Comparison of ENCODE assay signal across 8 mouse cellular contexts in genomic region chr11:72440965-72441664, GRCm38 (mm10). TPM values are rescaled to one million over a fixed set of nuclear protein-coding genes. Genes with fewer than 3 reads are reported as not detected.
DNase-seq lines count a peak whose midpoint lies in the region; ATAC-seq lines count a peak whose summit lies in the region.

Mybbp1a (plus strand) TSS chr11:72441355.

- peaks cover 8% of the 10 kb centered on the region for H3K27me3 ChIP-seq in megakaryocyte, embryonic 14.5 days (replicated peaks)

- peak; percentile 98 for DNase-seq in ZHBTc4 (ENCODE audit: low read depth, low spot score)
- peak; percentile 97 to 98 for DNase-seq in gastrocnemius, adult 8-10 months (ENCODE audit: low spot score in 2 of 2)
- peak; percentile 83 for DNase-seq in hindlimb bud, embryonic 11.5 days (ENCODE audit: extremely low spot score, low read depth, low spot score)
- peak; percentile 97 to 98 for DNase-seq in left cerebral cortex, adult 8-10 months (ENCODE audit: low spot score in 2 of 2)
- DNase-seq in right cerebral cortex, postnatal 10 days (ENCODE audit: low spot score in 2 of 2), result peak; percentile 98 to 99
- DNase-seq in urinary bladder, postnatal 25 days (ENCODE audit: low spot score), result peak; percentile 98

- H3K4me3 ChIP-seq in megakaryocyte, embryonic 14.5 days (replicated peaks), result peak within 1 kb of the TSS; percentile 97

- peaks cover 42% of the 10 kb centered on the region for H3K36me3 ChIP-seq in megakaryocyte, embryonic 14.5 days (replicated peaks; ENCODE audit: low read length)

- peaks cover 55% of the 10 kb centered on the region for H3K4me1 ChIP-seq in megakaryocyte, embryonic 14.5 days

- H3K9me3 ChIP-seq in megakaryocyte, embryonic 14.5 days, result no peaks in the 10 kb centered on the region

- ATAC-seq in common myeloid progenitor, adult 5-6 weeks (replicated peaks; ENCODE audit: low read depth, poor library complexity, severe bottlenecking), result peak; percentile 94

RNA-seq across cellular contexts. Expression of gene Mybbp1a, which starts in this region (rescaled TPM):
- 138 and 260 TPM in 2 replicates for total RNA-seq in common myeloid progenitor, adult 5-6 weeks (2017)
- total RNA-seq in gastrocnemius, adult 8-10 months (2022), result 10 to 100 TPM; 54.6 to 66.0 (median 57.1) TPM
- 10 to 100 TPM; 48.1 to 54.6 (median 51.3) TPM for total RNA-seq in left cerebral cortex, adult 8-10 months (2022)
- polyA plus RNA-seq in megakaryocyte, embryonic 14.5 days (2012; ENCODE audit: insufficient read depth, low replicate concordance), result 59.8 and 71.3 TPM in 2 replicates

Comparison
In these comparisons a context has a peak if more than half of its experiments do, and no peak if none do; other contexts are left out.
1. Peak in every context shown above with its lines: DNase-seq, ATAC-seq and H3K4me3 ChIP-seq.